ENCODE assay signal across 29 mouse cellular contexts in the genomic region with DNA sequence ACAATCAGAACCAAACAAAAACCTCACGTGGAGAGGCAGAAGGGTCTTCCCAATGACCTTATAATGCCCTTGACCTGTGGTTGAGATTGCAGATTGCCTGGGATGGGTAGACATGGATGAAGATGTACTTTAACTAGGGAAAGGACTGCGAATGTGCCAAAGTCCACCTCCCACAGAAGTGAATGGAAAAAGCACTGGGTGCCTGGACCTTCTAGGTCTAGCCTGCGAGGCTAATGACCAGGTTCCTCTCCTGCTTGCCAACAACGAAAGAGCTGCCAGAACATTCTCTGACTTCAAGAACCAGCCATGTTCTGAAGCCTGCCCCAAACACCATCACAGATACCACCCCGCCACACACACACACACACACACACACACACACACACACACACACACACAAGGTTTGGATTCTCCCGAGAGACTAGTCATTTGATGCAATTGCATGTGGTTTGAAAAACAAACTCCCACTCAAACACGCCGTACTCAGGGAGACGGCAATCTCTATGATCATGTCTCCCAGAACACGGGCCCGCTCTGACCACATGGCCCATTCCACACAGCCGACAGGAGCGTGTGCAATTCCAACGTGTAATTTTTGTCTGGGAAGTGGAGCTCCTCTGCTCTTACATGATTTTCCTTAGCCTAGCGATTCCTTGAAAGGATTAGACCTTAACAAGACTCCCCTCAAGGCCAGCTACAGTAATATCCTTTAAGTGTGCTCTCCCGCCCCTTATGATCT. TPM values are rescaled to one million over a fixed set of nuclear protein-coding genes. Genes with fewer than 3 reads are reported as not detected.
"Had no signal": no experiment of that assay in that cellular context is flagged by ENCODE, and none has a peak within 500 bp of the region (broad histone marks: within the 10 kb centered on the region; RNA-seq: fewer than 3 reads in every experiment).

No protein-coding gene starts in this region.

- H3K36me3 ChIP-seq: limb, embryonic 10.5 days; limb, embryonic 13.5 days; liver, embryonic 12.5 days; liver, embryonic 15.5 days; lung, embryonic 15.5 days; midbrain, embryonic 10.5 days; midbrain, embryonic 13.5 days; neural tube, embryonic 13.5 days; stomach, embryonic 15.5 days had no signal

- H3K27ac ChIP-seq: layer of hippocampus, adult 2 months; limb, embryonic 10.5 days; limb, embryonic 13.5 days; liver, embryonic 12.5 days; liver, embryonic 15.5 days; lung, embryonic 15.5 days; midbrain, embryonic 10.5 days; midbrain, embryonic 13.5 days; neural tube, embryonic 13.5 days; stomach, embryonic 15.5 days had no signal

- H3K4me3 ChIP-seq: layer of hippocampus, adult 2 months; limb, embryonic 10.5 days; limb, embryonic 13.5 days; liver, embryonic 12.5 days; liver, embryonic 15.5 days; lung, embryonic 15.5 days; megakaryocyte, embryonic 14.5 days; midbrain, embryonic 10.5 days; midbrain, embryonic 13.5 days; myocyte; neural tube, embryonic 13.5 days; stomach, embryonic 15.5 days had no signal

- H3K9me3 ChIP-seq: limb, embryonic 10.5 days; limb, embryonic 13.5 days; liver, embryonic 12.5 days; liver, embryonic 15.5 days; lung, embryonic 15.5 days; midbrain, embryonic 10.5 days; midbrain, embryonic 13.5 days; neural tube, embryonic 13.5 days; stomach, embryonic 15.5 days had no signal

- H3K4me1 ChIP-seq: limb, embryonic 10.5 days; limb, embryonic 13.5 days; liver, embryonic 12.5 days; liver, embryonic 15.5 days; lung, embryonic 15.5 days; megakaryocyte, embryonic 14.5 days; midbrain, embryonic 10.5 days; midbrain, embryonic 13.5 days; neural tube, embryonic 13.5 days; stomach, embryonic 15.5 days had no signal

- DNase-seq: layer of hippocampus, adult 9-11 months; liver; lung, adult 18-20 months; lung, postnatal 10 days; lung, postnatal 36 days; retina, postnatal 1 day; right cerebral cortex, postnatal 25 days; spleen, adult 18-20 months; thymus, postnatal 36 days had no signal

- ATAC-seq: intestine, postnatal 0 days; liver, embryonic 12.5 days; midbrain, embryonic 13.5 days; midbrain, embryonic 16.5 days had no signal

- H3K4me2 ChIP-seq: limb, embryonic 13.5 days; liver, embryonic 12.5 days; liver, embryonic 15.5 days; lung, embryonic 15.5 days; midbrain, embryonic 13.5 days; neural tube, embryonic 13.5 days; stomach, embryonic 15.5 days had no signal

- H3K9ac ChIP-seq: limb, embryonic 13.5 days; liver, embryonic 12.5 days; liver, embryonic 15.5 days; lung, embryonic 15.5 days; midbrain, embryonic 13.5 days; neural tube, embryonic 13.5 days; stomach, embryonic 15.5 days had no signal

- H3K27me3 ChIP-seq: limb, embryonic 13.5 days; liver, embryonic 12.5 days; liver, embryonic 15.5 days; lung, embryonic 15.5 days; midbrain, embryonic 13.5 days; neural tube, embryonic 13.5 days; stomach, embryonic 15.5 days had no signal

RNA-seq across cellular contexts. Expression of a gene that starts 16.6 kb away (rescaled TPM):
- total RNA-seq: monocyte, adult 5-6 weeks had no signal
- polyA plus RNA-seq: liver, embryonic 12.5 days; liver, embryonic 15.5 days; thymus, postnatal 0 days had no signal

RNA-seq across cellular contexts. Expression of a gene that starts 30.6 kb away (rescaled TPM):
- total RNA-seq: layer of hippocampus, adult 2 months; layer of hippocampus, postnatal 25 days; left cerebral cortex, adult 18-20 months; left cerebral cortex, postnatal 25 days had no signal
- polyA plus RNA-seq: intestine, postnatal 0 days; large intestine, adult 2 months; limb, embryonic 10.5 days; limb, embryonic 13.5 days; liver, embryonic 12.5 days; liver, embryonic 15.5 days; lung, embryonic 15.5 days; midbrain, embryonic 10.5 days; midbrain, embryonic 13.5 days; midbrain, embryonic 16.5 days; neural tube, embryonic 13.5 days; stomach, embryonic 15.5 days had no signal
